Mouse (Mus musculus): ENCODE measurements around the gene Cdc7. TPM values are rescaled to one million over a fixed set of nuclear protein-coding genes. Genes with fewer than 3 reads are reported as not detected.

Gene Cdc7
- polyA plus RNA-seq, 1 experiment = 17.1 TPM

DNA sequence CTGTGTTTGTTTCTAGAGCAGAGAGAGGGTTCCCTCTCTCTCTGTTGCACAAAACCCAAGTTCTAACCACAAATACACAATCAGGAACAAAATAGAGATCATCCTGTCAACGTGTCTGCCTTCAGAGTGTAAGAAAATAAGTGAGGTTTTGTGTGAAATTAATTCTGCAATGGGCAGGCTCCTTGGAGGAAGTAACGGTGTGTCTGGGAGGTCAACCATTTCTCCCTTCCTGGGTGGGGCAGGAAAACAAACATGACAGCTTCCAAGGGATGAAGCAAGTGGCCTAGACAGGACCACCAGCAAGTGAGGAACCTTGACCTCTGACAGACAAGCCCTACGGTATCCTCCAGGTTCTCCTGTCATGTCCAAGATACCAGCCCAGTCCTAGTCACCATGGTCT, 46.2 kb downstream of the Cdc7 start:
- Histone ChIP-seq H3K27me3 (ENCODE audit: control insufficient read depth, insufficient read depth, low read length) (no peaks in the 10 kb centered on the region), H3K4me1 (ENCODE audit: control insufficient read depth, insufficient read depth, low read length) (no peaks in the 10 kb centered on the region), H3K27ac (ENCODE audit: control insufficient read depth, insufficient read depth, low read depth, low read length) (no peak overlapping the region), H3K36me3 (ENCODE audit: control insufficient read depth, insufficient read depth, low read length) (no peaks in the 10 kb centered on the region), H3K4me3 (ENCODE audit: control insufficient read depth, low read depth, low read length) (no peak overlapping the region)
- TF ChIP-seq POLR2A (IDR thresholded peaks at IDR 0.05; ENCODE audit: control insufficient read depth, low read depth, low read length) (no peak), CTCF (IDR thresholded peaks at IDR 0.05; ENCODE audit: control insufficient read depth, insufficient read depth, insufficient replicate concordance, low read depth, low read length) (no peak)

DNA sequence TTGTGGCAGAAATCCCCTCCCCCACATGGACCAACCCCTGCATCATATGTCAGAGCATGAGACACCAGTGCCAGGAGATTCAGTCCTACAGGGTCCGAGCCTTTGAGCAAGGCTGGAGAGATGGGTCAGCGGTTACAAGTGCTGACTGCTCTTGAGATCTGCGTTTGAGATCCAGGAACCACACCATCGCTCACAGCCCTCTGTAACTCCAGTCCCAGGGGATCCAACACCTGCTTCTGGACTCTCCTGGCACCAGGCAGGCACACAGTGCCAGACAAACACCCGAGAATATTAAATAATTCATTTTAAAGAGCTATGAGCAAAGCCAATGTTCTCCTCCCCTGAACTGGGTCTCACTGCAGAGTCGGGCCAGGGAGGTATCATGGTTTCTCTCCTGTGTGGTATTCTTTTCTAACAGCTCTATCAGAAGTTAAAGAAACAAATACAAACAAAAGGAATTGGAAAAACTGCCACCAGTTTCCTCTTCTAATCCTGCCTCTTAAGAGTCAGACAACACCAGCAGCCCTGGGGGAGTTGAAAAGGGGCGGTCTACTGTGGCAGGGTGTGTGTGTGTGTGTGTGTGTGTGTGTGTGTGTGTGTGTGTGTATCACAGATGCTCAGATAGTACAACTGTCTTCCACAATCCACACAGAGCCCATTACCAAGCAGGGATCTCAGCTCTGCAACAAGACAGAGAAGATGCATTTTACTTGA, 47.4 kb downstream of the Cdc7 start:
- Histone ChIP-seq H3K36me3 (ENCODE audit: control insufficient read depth, insufficient read depth, low read length) (no peaks in the 10 kb centered on the region), H3K27me3 (ENCODE audit: control insufficient read depth, insufficient read depth, low read length) (no peaks in the 10 kb centered on the region), H3K4me1 (ENCODE audit: control insufficient read depth, insufficient read depth, low read length) (no peaks in the 10 kb centered on the region; the same call in 1 of the 2 replicates), H3K27ac (ENCODE audit: control insufficient read depth, insufficient read depth, low read depth, low read length) (no peak overlapping the region), H3K4me3 (ENCODE audit: control insufficient read depth, low read depth, low read length) (no peak overlapping the region)
- no peak for TF ChIP-seq POLR2A (IDR thresholded peaks at IDR 0.05; ENCODE audit: control insufficient read depth, low read depth, low read length)
- no peak for TF ChIP-seq CTCF (IDR thresholded peaks at IDR 0.05; ENCODE audit: control insufficient read depth, insufficient read depth, insufficient replicate concordance, low read depth, low read length)

DNA sequence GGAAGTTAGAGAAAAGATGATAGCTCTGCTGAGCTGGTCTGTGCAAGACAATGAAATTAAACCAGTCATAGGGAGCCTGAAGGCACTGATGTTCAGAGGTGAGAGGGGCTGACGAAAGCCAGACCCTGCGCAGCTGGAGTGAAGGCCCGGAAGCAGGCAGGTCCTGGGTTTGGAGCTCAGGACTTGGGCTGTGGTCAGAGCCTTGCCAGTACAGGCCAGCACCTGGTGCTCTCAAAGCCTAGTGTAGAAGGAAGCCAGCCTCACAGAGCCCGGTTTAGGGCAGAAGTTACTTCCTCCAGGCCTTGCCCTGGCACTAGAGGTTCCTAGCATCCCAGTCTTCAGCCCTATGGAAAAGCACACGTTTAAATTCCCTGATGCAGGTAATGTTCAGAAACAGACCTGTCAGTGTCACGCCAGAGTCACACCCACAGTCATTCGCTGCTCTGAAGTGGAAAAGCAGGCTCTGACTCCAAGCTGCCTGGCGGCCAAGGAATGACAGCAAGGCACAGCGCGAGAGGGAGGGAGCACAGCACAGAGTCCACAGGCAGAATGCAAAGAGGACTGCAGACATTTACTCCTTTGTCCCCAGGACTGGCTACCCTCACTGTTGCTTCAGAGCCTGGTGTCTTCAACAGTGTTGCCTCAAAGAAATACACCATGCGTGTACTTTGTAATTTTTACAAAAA, 48.1 kb downstream of the Cdc7 start:
- Histone ChIP-seq H3K4me1 (ENCODE audit: control insufficient read depth, insufficient read depth, low read length) (no peaks in the 10 kb centered on the region; the same call in 1 of the 2 replicates), H3K27ac (ENCODE audit: control insufficient read depth, insufficient read depth, low read depth, low read length) (no peak overlapping the region), H3K4me3 (ENCODE audit: control insufficient read depth, low read depth, low read length) (no peak overlapping the region), H3K27me3 (ENCODE audit: control insufficient read depth, insufficient read depth, low read length) (no peaks in the 10 kb centered on the region), H3K36me3 (ENCODE audit: control insufficient read depth, insufficient read depth, low read length) (no peaks in the 10 kb centered on the region)
- no peak for TF ChIP-seq POLR2A (IDR thresholded peaks at IDR 0.05; ENCODE audit: control insufficient read depth, low read depth, low read length)
- TF ChIP-seq CTCF (IDR thresholded peaks at IDR 0.05; ENCODE audit: control insufficient read depth, insufficient read depth, insufficient replicate concordance, low read depth, low read length) = no peak

DNA sequence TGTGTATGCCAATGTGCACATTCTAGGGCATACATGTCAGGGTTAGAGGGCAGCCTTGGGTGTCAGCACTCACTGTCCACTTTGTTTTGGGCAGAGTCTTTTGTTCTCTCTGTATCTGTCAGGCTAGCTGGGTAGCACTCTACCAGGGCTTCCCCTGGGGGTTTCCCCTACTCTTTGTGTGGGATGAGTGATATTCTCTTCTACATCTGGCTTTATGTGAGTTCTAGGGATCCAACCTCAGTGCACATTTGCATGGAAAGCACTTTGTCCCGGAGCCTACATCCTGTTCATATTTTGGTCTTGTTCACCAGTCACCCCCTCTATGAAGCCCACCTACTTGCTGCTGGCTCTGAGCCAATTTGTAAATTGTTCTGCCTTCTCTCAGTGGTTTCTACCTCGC, 49.3 kb downstream of the Cdc7 start:
- Histone ChIP-seq H3K27ac (ENCODE audit: control insufficient read depth, insufficient read depth, low read depth, low read length) (no peak overlapping the region), H3K27me3 (ENCODE audit: control insufficient read depth, insufficient read depth, low read length) (no peaks in the 10 kb centered on the region), H3K4me1 (ENCODE audit: control insufficient read depth, insufficient read depth, low read length) (no peaks in the 10 kb centered on the region; the same call in 1 of the 2 replicates), H3K36me3 (ENCODE audit: control insufficient read depth, insufficient read depth, low read length) (no peaks in the 10 kb centered on the region), H3K4me3 (ENCODE audit: control insufficient read depth, low read depth, low read length) (no peak overlapping the region)
- no peak for TF ChIP-seq CTCF (IDR thresholded peaks at IDR 0.05; ENCODE audit: control insufficient read depth, insufficient read depth, insufficient replicate concordance, low read depth, low read length)
- no peak for TF ChIP-seq POLR2A (IDR thresholded peaks at IDR 0.05; ENCODE audit: control insufficient read depth, low read depth, low read length)

DNA sequence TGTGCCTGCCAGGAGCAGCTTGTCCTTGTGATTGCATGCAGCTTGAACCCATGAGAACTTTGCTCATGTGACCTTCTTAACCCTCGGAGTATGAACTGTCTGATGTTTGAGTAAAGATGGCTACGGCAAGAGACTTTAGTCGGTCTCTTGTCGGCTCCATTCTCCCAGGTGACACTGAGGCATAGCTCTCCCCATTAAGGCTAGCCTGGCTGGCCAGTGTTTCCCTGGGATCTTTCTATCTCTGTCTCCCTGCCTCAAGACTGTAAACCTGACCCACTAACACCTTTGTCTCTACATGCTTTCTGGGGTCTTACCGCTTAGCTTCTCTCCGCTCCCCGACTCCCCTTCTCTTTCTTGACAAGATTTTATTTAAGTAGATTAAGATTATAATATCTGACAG, 50.0 kb downstream of the Cdc7 start:
- Histone ChIP-seq H3K27ac (ENCODE audit: control insufficient read depth, insufficient read depth, low read depth, low read length) (no peak overlapping the region), H3K4me3 (ENCODE audit: control insufficient read depth, low read depth, low read length) (no peak overlapping the region), H3K27me3 (ENCODE audit: control insufficient read depth, insufficient read depth, low read length) (no peaks in the 10 kb centered on the region), H3K36me3 (ENCODE audit: control insufficient read depth, insufficient read depth, low read length) (no peaks in the 10 kb centered on the region), H3K4me1 (ENCODE audit: control insufficient read depth, insufficient read depth, low read length) (no peaks in the 10 kb centered on the region; the same call in 1 of the 2 replicates)
- TF ChIP-seq CTCF (IDR thresholded peaks at IDR 0.05; ENCODE audit: control insufficient read depth, insufficient read depth, insufficient replicate concordance, low read depth, low read length) (no peak), POLR2A (IDR thresholded peaks at IDR 0.05; ENCODE audit: control insufficient read depth, low read depth, low read length) (no peak)

DNA sequence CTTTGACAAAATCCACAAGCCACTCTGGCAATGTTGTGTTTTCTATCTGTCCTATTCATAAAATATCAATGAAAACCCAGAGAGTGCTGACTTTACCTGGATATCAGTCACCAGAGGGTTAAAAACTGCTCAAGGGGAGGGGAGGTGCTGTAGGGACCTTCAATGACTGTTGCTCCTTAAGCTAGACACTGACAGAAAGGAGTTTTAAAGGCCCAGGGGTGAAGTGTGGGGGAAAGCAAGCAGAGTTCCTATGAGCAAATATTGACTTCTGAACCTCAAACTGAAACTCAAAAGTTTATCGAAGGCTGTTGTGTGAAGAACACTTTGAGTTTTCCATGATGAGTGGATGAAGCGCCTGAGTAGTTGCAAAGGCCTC, 50.9 kb downstream of the Cdc7 start:
- peaks cover 1% of the 10 kb centered on the region for H3K4me1 ChIP-seq (ENCODE audit: control insufficient read depth, insufficient read depth, low read length)
- no peak overlapping the region for H3K27ac ChIP-seq (ENCODE audit: control insufficient read depth, insufficient read depth, low read depth, low read length)
- no peaks in the 10 kb centered on the region for H3K27me3 ChIP-seq (ENCODE audit: control insufficient read depth, insufficient read depth, low read length)
- TF ChIP-seq CTCF (IDR thresholded peaks at IDR 0.05; ENCODE audit: control insufficient read depth, insufficient read depth, insufficient replicate concordance, low read depth, low read length) (no peak), POLR2A (IDR thresholded peaks at IDR 0.05; ENCODE audit: control insufficient read depth, low read depth, low read length) (no peak)
- H3K36me3 ChIP-seq (ENCODE audit: control insufficient read depth, insufficient read depth, low read length) = no peaks in the 10 kb centered on the region
- H3K4me3 ChIP-seq (ENCODE audit: control insufficient read depth, low read depth, low read length) = no peak overlapping the region

DNA sequence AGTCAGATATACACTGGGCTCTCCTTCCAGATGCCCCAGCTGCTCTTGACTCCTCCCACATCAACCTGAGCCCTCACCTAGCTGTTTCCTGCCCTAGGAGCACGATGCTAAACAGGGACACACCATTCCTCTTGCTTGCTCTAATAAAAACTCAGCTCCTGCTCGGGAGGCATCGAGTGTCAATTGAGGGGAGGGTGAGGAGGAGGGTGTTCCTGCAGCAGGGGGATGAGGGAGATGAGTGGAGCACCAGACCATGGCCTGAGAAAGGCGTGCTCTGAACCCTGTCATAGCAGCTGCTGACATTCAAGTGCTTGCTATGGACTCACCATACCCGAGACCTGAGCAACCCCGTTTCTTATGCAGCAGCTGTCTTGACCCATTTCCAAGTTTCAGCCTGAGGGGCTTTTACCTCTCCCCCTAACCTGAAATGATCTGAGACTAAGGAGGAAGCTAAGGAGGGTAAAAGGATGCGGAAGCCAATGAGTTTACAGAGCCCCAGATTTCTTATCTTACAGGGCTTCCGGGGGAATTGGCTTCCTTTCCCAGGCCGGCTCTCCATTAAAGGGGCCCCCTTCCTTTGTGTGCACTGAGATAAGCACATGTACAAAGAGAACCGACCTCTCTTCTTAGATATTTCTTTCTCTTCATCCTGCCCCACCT, 51.4 kb downstream of the Cdc7 start:
- no peak overlapping the region for H3K4me3 ChIP-seq (ENCODE audit: control insufficient read depth, low read depth, low read length)
- no peak overlapping the region for H3K27ac ChIP-seq (ENCODE audit: control insufficient read depth, insufficient read depth, low read depth, low read length)
- no peaks in the 10 kb centered on the region for H3K27me3 ChIP-seq (ENCODE audit: control insufficient read depth, insufficient read depth, low read length)
- peaks cover 4% of the 10 kb centered on the region for H3K4me1 ChIP-seq (ENCODE audit: control insufficient read depth, insufficient read depth, low read length)
- TF ChIP-seq CTCF (IDR thresholded peaks at IDR 0.05; ENCODE audit: control insufficient read depth, insufficient read depth, insufficient replicate concordance, low read depth, low read length) (no peak), POLR2A (IDR thresholded peaks at IDR 0.05; ENCODE audit: control insufficient read depth, low read depth, low read length) (no peak)
- no peaks in the 10 kb centered on the region for H3K36me3 ChIP-seq (ENCODE audit: control insufficient read depth, insufficient read depth, low read length)

Measured in testis, adult 2 months (tissue).